Mouse (Mus musculus) left cerebral cortex, adult 2 months (tissue): ENCODE results near the gene Flt3. TPM values are rescaled to one million over a fixed set of nuclear protein-coding genes. Genes with fewer than 3 reads are reported as not detected.

ENCODE experiments used
- DNase-seq, 2 experiments: peaks; one replicate each; pipeline ENCODE4 v3.0.0; 2021 to 2022; ENCODE audit warnings: low spot score in 2 of 2, mixed read lengths in 1 of 2; ENCODE audit errors: extremely low spot score in 1 of 2
- H3K27ac ChIP-seq: fragments of 200-600 bp; 2 replicates; pipeline ENCODE4 v1.8.1; 2022
- H3K4me3 ChIP-seq: fragments of 200-600 bp; 2 replicates; pipeline ENCODE4 v1.8.1; 2022
- CTCF ChIP-seq: fragments of 200-600 bp; IDR thresholded peaks from 2 replicates; pipeline ENCODE4 v1.8.1; 2022; ENCODE audit warnings: antibody characterized with exemption, mild to moderate bottlenecking, moderate library complexity
- intact Hi-C: fragments of 180-260 bp; cut with DNase I; formaldehyde crosslinking; loops from one replicate; pipeline ENCODE4 v1.15.1; 2025
- total RNA-seq, 2 experiments: library from RNA; stranded (reverse); gene quantifications; 2 replicates each; pipeline ENCODE4 v1.2.3; 2021

Flt3 gene
- total RNA-seq, 2 experiments from 2014 or later, result 7.2 to 8.0 TPM

DNA sequence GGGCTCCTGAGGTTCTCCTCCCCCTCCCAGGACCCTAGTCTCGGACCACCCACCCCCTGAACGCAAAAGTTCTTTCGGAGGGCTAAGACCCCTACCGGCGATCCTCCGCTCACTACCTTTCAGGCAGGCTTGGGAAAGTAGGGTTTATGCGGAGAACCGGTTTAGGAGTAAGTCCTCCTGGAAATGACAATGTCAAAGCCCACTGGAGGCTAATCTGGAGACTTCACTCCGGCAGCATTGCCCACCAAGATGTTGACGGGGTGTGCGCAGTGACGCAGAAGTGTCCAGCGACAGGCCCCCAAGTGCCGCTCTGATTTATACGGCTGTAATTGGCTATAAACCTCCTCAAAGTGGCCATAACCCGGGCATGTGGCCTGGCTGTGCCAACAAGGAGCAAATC lies 95.1 kb downstream of the Flt3 start:
- intact Hi-C loops, result loop anchor here (10.0 kb wide), 1 partner anchor 420 kb away; the partner anchor contains the start of gene Flt1

DNA sequence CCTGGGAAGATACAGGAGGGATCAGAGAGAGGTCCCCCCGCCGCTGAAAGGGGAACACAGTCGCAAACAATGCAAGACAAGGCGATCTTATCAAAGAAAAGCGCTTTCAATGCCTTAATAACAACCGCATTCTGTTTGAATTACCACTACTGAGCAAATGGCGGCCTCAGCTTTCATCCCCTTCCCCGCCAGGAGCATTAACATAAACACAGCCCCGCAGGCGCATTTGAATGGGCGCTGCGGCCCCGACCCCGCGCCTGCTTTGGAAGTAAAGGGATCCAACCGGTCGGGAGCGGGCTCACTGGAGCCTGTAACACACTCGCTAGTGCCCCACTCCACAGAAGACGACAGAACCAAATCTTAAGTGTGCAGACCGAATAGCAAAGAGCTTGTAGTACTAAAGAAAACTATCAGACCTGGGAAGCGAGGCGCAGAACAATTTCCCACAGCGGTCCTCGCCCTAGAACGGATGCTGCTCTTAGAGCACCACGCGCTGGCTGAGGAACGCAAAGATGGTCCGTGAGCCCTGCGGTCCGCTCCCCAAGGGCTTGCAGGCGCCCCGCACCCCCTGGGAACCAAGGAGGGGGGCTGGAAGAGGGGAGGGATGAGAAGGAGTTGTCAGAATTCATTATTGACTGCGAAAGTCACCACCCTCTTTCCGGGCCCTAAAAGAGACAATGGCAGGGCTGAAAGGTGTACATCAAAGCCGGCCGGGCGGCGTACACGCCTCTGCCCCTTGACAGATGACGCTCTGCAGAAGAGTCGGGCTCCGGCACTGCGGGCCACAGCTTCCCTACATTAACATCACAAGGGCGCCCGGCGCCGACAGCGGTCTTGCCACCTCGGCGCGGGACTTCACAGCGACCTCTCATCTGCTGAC lies 95.8 kb downstream of the Flt3 start:
- intact Hi-C loops, result loop anchor here (5.0 to 10.0 kb wide), 2 partner anchors 117 to 420 kb away; partner anchors contain the start of genes Flt1 and Gsx1
- no peak for TF ChIP-seq CTCF
- H3K4me3 ChIP-seq, result no peak overlapping the region
- no peak overlapping the region for H3K27ac ChIP-seq
- DNase-seq, result no peak

More for the DNA sequence above, 95.1 kb downstream of the Flt3 start:
- H3K27ac ChIP-seq, result no peak overlapping the region
- H3K4me3 ChIP-seq, result no peak overlapping the region
- TF ChIP-seq CTCF, result no peak
- no peak for DNase-seq

DNA sequence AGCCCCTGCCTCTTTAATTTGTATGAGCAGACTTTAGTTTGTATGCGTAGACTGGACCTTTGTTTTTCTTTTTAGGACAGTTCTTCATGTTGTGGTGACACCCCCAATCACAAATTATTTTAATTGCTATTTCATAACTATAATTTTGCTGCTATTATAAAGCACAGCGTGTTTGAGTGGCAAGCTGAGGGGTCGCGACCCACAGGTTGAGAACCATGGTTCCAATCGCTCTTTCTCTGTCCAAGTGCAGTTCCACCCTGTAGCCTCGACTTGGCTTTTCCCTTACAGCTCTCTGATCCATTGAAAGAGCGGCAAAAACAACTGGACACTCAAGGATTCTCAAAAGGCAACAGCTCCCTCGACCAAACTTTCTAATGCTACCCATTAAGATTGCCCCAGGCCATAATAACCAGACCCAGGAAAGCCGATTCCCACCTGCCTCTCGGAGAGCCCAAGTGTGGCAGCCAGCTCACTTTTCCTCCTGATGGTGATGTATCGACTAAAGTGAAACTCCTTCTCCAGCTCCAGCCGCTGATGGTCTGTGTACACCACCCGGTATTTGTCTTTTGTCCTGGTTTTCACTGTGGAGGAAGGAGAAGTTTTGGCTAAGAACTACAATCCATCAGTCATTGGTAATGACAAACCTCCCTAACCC lies 97.4 kb downstream of the Flt3 start:
- TF ChIP-seq CTCF, result no peak
- intact Hi-C loops, result loop anchor here (5.0 to 10.0 kb wide), 2 partner anchors 116 to 422 kb away; partner anchors contain the start of genes Flt1 and Gsx1
- H3K4me3 ChIP-seq, result no peak overlapping the region
- DNase-seq, result no peak
- no peak overlapping the region for H3K27ac ChIP-seq

DNA sequence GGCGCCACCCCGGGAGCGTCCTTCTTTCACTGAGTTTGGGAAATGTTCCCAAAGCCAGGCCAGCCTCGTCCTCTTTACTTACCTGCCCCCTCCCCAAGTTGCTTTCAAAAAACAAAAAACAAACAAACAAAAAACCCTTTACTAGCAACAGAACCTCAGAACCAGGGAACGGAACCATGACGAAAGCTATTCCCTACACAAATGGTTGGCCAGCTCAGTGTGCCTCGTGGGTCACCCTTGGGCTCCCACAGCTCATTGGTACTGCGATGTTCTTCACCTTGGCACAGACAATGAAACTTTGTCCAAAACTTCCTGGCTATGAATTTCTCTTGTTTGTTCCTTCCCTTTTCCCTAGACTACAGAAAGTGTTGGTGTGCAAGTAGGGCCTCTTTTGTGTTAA lies 98.1 kb downstream of the Flt3 start:
- no peak for DNase-seq
- no peak for TF ChIP-seq CTCF
- H3K27ac ChIP-seq, result no peak overlapping the region
- H3K4me3 ChIP-seq, result no peak overlapping the region
- intact Hi-C loops, result loop anchor here (5.0 to 10.0 kb wide), 2 partner anchors 115 to 423 kb away; partner anchors contain the start of genes Flt1 and Gsx1

DNA sequence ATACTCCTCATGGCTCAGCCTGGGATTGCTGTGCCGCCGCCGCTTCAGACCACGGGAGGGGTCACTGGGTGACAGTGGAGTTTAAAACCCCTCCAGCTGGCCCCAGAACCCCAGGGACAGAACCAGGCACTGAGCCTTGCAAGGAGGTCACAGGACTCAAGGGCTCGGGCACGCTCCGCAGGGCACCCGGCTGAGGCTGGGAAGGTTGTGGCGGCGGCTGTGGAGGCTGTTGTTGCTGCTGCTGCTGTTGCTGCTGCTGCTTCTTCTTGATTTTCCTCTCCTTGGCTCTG lies 98.6 kb downstream of the Flt3 start:
- no peak for TF ChIP-seq CTCF
- Histone ChIP-seq H3K27ac (no peak overlapping the region), H3K4me3 (no peak overlapping the region)
- intact Hi-C loops, result loop anchor here (5.0 to 10.0 kb wide), 2 partner anchors 114 to 423 kb away; partner anchors contain the start of genes Flt1 and Gsx1
- DNase-seq, result no peak

DNA sequence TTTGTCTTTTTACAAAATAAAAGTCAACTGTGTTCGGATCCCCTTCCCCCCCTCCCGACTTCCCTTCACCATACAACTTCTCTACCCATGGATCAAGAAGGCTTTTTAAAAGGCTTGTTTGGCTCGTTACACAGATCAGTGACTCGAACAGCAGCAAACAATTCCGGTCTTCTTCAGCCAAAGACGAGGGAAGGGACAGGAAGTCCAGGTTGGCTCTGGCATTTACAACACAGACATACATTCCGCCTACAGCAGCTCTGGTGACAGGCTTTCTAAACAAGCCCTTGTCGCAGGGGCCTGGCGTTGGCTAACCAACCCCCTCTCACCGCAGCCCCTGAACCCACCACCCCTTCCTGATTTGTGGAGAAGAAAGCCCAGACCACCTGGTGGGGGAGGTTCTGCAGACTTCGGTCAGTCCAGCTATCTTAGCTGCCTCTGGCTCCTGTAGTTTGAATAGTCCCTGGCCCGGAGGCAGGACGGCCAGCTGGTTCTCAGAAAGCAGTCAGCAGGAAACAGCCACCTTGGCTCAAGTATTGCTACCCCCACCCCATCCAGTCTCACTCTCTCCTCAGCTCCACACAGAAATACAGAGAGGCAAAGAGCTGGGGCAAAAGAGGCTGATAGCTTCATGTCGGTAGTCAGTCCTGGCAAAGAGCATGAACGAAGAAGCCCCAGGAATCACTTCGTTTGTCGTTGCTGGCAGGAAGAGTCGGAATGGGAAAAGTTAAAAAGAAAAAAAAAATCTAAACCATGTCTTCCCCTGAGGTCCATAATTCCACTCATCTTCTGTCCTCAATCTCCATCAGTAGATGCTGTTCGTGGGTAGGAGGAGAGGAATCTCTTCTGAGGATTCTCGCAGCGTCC lies 99.1 kb downstream of the Flt3 start:
- Histone ChIP-seq H3K27ac (no peak overlapping the region), H3K4me3 (no peak overlapping the region)
- no peak for DNase-seq
- intact Hi-C loops, result loop anchor here (5.0 to 10.0 kb wide), 2 partner anchors 114 to 424 kb away; partner anchors contain the start of genes Flt1 and Gsx1
- TF ChIP-seq CTCF, result no peak

DNA sequence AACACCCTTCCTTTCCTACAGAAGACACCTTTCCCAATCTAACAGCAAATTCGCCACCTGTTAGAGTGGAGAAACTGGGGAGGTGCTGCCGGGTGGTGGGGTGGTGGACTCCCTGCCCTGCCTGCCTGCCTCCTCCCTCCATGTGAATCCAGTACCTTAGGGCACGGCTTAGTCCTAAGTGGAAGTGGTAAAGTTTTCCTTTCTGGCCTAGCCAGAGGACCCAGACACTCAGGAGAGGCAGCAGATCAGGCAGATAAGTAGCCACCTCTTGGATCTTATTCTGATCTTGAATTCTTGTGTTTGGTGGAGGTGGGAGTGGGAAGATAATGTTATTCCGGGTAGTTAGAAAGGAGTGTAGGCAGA lies 100.3 kb downstream of the Flt3 start:
- no peak for TF ChIP-seq CTCF
- H3K4me3 ChIP-seq, result no peak overlapping the region
- DNase-seq, result no peak
- no peak overlapping the region for H3K27ac ChIP-seq
- intact Hi-C loops, result loop anchor here (5.0 to 10.0 kb wide), 2 partner anchors 113 to 425 kb away; partner anchors contain the start of genes Flt1 and Gsx1

DNA sequence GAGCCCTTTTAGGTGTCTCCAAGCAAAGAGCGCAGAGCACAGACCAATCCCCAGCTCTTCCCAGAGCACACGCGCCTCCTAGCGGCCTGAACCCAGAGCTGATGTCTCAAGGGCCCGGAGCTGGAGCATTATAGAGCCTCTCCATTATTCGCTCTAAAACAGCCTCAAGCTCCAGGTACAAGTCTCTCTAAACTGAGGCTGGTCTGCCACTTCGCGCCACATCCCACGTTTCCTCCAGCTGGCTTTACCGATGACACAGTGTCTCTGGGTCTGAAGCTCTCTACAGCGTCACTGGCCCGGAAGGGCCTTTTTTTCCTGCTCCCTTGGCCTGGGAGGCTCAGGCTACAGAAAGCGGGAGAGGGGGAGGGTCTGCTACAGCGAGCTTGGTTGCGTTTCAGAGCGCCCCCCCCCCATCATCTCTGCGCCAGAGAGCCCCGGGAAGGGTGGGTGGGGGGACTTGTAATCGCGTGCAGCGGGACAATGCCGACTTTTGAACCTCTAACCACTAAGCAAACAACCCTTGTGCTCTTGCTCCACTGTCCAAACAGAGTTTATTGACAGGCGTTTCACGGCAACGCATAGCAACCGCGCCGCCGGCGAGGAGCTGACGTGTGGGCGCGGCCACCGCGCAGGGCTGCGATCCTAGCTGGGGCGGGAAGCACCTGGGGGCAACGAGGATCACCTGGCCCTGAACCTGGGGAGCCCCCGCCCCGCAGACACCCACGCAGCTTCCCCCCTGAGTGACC lies 100.9 kb downstream of the Flt3 start:
- TF ChIP-seq CTCF, result peak; percentile 62
- Histone ChIP-seq H3K27ac (no peak overlapping the region), H3K4me3 (no peak overlapping the region)
- intact Hi-C loops, result loop anchor here (5.0 kb wide), 1 partner anchor 72 kb away; no protein-coding TSS in a partner anchor
- DNase-seq, result no peak

DNA sequence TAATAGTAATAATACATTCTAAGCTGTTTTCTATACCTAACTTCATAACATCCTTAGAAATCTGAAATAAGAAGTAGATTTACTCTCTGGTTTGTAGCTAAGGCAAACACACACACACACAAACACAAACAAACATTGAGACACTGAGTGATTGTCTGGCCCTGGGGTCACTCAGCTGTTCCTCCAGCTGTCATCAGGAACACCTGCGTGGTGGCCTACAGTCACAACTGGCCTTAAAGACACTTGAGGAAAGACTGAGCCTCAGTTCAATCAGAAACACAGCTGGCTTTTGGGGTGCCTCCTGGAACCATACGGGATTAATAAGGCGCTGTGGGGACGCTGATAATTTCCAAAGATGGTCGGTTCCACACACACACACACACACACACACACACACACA lies 103.0 kb downstream of the Flt3 start:
- no peak for DNase-seq
- no peak for TF ChIP-seq CTCF
- intact Hi-C loops, result loop anchor here (5.0 kb wide), 1 partner anchor 70 kb away; no protein-coding TSS in a partner anchor
- no peak overlapping the region for H3K27ac ChIP-seq
- H3K4me3 ChIP-seq, result no peak overlapping the region

DNA sequence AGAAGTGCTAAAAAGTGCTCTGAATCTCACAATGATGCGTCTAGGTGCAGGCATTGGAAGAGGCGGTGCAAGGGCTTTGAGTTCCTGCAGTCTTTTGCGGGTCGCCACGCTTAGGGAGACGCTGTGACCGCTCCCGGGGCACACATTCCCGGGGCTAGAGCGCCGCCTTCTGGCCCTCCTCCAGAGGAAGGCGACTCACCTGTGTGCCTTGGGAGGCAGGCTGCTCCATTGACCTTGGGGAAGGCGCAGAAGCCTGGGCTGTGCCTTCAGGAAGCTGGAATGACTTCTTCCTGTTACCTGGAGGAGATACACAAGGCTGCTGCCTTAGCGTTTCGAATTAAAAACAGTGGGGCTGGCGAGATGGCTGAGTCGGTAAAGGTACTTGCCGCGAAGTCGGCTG lies 106.2 kb downstream of the Flt3 start:
- H3K27ac ChIP-seq, result no peak overlapping the region
- H3K4me3 ChIP-seq, result no peak overlapping the region
- no peak; the same call in none of the 2 replicates for TF ChIP-seq CTCF
- intact Hi-C loops, result loop anchor here (2.0 kb wide), 1 partner anchor 311 kb away; no protein-coding TSS in a partner anchor
- no peak for DNase-seq
